Mouse (Mus musculus): ENCODE results near the gene Gm9747.

Gene Gm9747

DNA sequence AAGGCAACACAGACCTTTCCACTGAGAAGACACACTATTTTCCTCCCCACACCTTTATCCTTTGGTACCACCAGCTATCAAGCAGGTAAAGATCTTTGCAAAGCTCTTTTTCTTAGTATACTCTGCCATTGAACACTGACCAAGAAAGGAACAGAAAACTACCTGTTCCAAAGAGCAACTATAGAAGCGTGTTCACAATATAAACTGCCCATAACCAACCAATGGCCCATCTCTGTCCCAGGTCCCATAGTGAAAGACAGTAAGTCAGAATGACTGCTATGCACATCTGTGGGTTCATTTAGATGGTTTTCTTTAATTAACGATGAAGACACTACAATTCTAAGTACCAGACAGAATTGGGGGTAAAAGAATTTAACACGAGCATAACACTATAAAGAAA is at the start of gene Gm9747:
Gene Gm9747, plus strand, starts transcription at position 301 of the 400 bp plus-strand sequence.
- DNase-seq (ENCODE audit: low spot score) = no peak

DNA sequence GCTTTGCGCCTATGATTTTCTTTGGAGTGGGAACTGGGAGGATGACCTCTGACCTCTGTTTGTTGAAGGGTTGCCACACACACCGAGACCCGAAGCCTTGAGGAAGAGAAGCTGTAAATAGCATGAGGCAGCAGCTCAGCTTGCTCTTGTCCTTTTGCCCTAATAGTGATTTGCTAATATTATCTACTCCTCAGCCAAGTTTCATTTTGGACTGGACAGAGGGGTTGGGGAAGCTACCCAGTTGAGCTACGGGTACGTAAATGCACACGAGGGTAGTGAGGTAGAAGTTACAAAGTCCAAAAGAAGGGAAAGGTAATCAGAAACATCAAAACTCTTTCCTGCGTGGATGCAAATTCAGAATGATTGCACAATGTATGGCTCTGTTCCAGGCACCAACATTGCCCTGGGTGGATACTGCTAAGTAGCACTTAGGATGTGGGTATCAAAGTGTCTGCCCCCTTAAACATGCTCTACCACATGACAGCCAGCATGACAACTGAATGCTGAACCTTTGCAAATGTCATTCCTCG is 48.9 kb upstream of the Gm9747 start:
- DNase-seq (ENCODE audit: low spot score) = no peak

DNA sequence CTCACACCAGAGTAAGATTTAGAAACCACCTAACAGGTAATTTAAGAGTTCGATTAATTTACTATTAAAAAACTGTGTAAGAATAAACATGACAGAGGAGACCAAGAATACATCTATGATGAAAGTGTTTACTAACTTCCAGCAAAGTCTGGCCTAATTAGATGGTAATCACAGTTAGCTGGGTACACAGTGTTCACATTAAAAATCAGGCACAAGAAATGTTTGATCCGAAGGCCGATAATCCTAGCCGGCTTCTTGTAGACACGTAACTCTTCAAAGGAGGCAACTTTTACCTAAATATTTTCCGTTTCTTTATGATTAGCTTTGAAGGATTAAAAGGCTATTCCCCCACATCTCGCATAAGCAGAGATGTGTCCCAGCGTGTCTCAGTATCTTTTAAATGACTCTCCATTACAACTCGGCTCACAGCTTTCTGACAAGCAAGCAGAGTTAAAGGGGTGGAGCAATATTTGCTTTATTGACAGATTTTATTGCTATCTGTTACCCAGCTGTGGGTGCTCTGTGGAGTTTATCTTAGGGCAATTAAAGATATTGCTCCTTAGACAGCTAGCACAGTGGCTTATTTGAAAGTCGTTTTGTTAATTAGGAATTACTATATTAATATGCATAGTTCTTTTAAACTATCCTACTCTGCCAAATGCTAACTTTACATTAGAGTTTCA is 44.2 kb upstream of the Gm9747 start:
- DNase-seq (ENCODE audit: low spot score) = no peak

DNA sequence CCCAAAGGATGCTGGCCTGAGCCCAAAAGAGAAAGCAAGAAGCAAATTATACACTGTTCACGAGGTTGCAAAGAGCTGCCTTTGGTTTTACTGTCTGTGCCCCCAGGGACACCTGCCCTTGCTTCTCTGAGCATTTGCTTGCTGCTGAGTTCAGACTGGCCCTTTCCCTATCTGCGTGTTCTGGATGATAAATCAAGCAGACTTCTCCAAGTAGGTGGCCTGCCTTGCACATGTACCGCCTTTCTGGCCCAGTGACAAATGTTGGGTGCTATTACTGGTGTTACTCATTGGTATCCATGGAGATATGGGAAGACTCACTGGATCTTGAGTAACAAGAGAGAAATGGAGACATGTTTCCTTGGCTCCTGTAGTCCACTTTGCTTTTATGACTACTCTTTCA is 43.4 kb upstream of the Gm9747 start:
- DNase-seq (ENCODE audit: low spot score) = peak; percentile 70

DNA sequence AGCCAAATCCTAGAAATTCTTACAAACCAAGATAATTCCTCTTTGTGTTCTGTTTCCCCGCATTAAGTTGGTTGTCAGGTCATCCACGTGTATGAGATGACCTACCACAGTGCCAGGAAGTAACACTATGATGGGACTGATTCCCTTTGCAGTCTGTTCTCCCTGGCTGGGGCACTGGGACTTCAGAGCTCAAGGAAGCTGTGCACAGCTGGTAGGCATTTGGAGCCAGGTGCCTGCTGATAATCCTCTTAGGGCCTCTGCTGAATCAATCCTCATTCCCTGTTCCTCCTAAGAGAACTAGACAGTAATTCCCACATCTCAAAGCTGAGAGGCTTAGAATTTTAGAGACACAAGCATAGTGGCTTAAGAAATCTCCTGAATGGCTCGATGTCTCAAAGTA is 41.3 kb upstream of the Gm9747 start:
- no peak for DNase-seq (ENCODE audit: low spot score)

- DNase-seq (ENCODE audit: low spot score) = no peak
Observed at GRCm38 (mm10) chr1:82199918-82200317, 33.0 kb upstream of the Gm9747 start.

- no peak for DNase-seq (ENCODE audit: low spot score)
Observed at GRCm38 (mm10) chr1:82200636-82201035, 32.3 kb upstream of the Gm9747 start.

DNA sequence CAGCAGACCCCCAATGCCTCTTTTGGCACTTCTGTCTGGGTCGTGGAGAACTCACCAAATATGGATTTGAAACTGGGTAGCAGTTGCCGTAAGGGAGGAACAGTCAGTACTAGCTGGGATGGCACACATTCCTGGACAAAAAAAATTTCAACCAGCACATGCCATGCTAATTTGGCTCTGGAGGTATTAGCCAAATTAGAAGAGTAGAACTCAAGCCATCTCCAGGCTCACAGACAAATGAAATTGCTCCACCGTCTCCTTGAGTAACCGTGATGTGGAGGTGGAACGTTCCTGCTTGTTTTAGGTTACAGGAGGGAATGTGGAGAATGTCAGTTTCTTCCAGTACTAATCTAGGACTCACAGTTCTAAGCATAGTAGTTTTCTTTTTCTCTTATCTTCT is 25.4 kb upstream of the Gm9747 start:
- DNase-seq (ENCODE audit: low spot score) = no peak

- DNase-seq (ENCODE audit: low spot score) = no peak
Observed at GRCm38 (mm10) chr1:82220673-82221396, 12.1 kb upstream of the Gm9747 start.

DNA sequence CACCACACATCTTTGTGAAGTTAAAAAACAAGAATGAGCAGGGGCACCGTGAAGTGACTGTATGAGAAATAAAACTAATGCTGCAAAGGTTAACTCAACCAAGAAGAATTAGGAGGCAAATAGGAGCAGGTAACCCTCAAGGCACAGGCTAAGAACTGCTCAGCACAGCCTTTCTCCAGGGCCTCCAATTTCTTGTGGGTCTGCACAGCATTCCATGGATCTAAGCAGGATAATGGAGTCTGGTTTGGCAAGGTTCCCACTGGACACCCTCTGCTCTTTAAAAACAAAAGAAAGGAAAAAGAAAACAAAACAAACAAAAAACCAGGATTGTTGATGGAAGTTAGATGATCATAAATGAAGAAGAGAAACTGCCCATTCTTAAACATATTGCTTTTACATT is 11.4 kb upstream of the Gm9747 start:
- DNase-seq (ENCODE audit: low spot score) = no peak

DNA sequence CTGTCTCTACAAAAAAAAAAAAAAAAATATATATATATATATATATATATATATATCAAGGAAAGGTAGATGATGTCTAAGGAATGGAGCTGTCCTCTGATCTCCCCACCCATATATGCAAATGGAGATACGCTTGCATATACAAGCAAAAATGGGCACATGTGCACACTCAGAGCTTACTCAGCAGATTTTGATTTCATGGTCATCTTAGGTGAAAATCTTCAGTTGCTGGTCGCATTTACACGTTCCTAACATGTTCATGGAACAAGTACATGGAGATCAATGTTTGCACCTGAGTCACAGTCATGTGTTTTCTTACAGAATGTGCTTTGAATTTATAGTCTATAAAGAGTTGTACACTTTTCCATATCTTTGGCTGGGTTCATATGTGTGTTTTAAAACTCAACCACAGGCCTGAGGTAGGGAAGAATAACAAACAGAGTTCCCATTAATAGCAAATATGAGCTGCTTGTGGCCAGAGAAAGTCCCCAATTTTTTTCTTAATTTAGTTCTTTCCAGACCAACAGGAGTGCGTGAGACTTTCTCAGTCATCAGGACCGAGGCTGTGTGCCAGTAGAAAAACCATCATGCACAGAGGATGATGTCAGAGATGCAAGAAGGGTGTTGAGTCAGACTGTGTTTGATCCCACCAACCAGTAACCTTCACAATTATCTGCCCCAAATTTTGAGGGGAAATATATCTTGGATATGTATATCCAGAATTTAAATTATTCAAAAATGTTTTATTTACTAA is 9.7 kb upstream of the Gm9747 start:
- no peak for DNase-seq (ENCODE audit: low spot score)

- no peak for DNase-seq (ENCODE audit: low spot score)
Observed at GRCm38 (mm10) chr1:82228841-82229240, 4.1 kb upstream of the Gm9747 start.

DNA sequence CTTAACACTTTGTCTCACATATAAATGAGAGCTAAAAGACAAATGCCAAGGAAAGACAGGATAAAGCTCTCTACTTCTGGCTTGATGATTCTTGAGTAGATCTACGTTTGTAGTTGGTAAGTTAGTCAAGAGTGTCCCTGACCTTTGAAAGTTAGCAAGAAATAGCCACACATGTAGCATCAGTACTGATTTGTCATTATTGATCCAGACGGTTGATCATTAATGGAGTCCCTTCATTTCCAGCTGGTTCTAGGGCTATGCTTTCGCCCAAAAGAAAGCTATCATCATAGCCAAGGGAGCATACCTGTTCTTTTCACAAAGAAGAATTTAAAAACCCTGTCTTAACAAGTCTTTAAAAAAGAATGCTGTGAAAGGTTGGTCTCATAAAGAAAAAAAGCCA is 1.7 kb downstream of the Gm9747 start:
- no peak for DNase-seq (ENCODE audit: low spot score)

GRCm38 (mm10) chr1:82235455-82236104 is 2.7 kb downstream of the Gm9747 start:
- no peak for DNase-seq (ENCODE audit: low spot score)

DNA sequence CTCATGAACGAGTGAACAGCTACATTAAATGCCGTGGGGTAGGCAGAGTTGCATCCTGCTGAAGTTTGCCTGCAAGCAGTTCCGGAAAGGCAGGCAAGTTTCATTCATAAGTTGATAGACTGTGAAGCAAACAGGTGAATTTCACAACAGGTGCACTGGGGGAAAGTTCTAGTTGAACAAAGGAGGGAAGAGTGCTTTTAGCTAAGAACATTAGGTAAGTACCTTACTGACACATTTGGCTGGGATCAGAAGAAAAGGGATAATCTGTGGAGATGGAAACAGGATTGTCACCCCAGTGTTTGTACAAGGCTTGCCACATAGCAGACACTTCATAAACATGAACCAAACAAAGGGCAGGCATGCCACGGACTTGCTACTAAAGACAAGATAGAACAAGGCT is 5.3 kb downstream of the Gm9747 start:
- DNase-seq (ENCODE audit: low spot score) = no peak

GRCm38 (mm10) chr1:82239409-82240201 is 6.7 kb downstream of the Gm9747 start:
- peak; percentile 26 for DNase-seq (ENCODE audit: low spot score)

DNA sequence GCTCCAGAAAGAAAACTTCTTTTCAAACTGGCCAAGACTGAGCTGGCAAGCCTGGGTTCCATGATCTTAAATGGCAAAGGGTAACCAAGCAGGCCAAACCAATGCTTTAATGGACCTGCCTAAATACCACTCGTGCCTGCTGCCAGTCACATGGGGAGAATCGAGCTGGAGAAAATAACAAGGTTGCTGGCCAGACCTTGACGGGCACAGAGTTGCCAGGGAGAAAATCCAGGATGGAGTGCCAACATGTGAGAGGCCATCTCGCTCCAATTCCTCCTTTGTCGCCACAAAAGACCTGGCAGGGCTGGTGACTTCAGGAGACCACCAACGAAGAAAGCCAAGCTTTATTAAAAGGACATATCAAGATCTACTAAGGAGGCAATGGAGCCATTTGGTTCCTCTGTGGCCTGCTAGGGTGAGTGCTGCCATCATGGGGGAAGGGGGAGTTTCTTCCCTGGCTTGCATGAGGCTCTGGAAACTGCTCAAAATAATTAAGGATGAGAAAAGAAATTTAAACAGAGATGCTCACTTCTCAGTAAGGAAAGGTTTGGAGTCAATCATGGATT is 10.4 kb downstream of the Gm9747 start:
- DNase-seq (ENCODE audit: low spot score) = no peak

- no peak for DNase-seq (ENCODE audit: low spot score)
Observed at GRCm38 (mm10) chr1:82245002-82245401, 12.1 kb downstream of the Gm9747 start.

- DNase-seq (ENCODE audit: low spot score) = no peak
Observed at GRCm38 (mm10) chr1:82247221-82247951, 14.5 kb downstream of the Gm9747 start.

DNA sequence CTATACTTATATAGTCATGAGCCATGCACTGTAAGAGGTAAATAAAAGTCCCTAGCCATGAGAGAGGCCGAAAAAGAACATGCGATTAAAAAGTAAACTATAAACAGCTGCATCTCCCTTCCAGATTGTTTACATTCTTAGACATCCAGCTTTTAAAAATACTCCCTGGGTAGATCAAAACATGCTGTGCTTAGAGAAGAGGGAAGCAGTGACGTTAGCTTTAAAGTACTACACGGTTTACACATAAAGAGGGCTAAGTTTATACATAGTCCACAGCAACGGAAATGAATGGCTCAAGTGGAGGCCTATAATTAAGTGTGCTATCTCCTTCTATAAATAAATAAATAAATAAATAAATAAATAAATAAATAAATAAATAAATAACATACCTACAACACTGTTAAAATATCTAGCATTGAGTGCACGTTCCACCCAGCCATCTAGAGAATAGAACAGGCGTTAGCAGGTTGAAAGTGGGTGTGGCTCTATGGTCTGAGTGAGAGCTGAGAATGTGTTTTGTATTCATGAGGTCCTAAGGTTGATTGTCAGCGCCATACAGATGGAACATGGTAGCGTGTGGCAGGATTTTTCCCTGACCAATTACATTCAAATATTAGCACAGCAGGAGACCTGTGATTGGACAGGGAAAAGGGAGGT is 21.0 kb downstream of the Gm9747 start:
- no peak for DNase-seq (ENCODE audit: low spot score)

Measured in testis, postnatal 14 days (tissue).